Mouse (Mus musculus) myocyte (in vitro differentiated cells): ENCODE results near the gene Adora3. TPM values are rescaled to one million over a fixed set of nuclear protein-coding genes. Genes with fewer than 3 reads are reported as not detected.
A peak's percentile ranks its signal among the peaks of the same experiment; 100 is the strongest.

Experiments used
- H3K27me3 ChIP-seq: one replicate; pipeline ENCODE4 v1.6.1; 2011; ENCODE audit not compliant: control insufficient read depth, insufficient read depth, insufficient read length
- H3K36me3 ChIP-seq: one replicate; pipeline ENCODE4 v1.6.1; 2011; ENCODE audit not compliant: control insufficient read depth, insufficient read depth
- H3K4me2 ChIP-seq: one replicate; pipeline ENCODE4 v1.6.1; 2011; ENCODE audit warnings: low read depth, control low read depth
- H3K4me3 ChIP-seq: one replicate; pipeline ENCODE4 v1.5.1; 2011; ENCODE audit warnings: mild to moderate bottlenecking, control low read depth, moderate library complexity
- H3K79me2 ChIP-seq: one replicate; pipeline ENCODE4 v1.6.1; 2011; ENCODE audit not compliant: control insufficient read depth, insufficient read depth
- H3ac ChIP-seq: one replicate; pipeline ENCODE4 v1.6.1; 2011; ENCODE audit not compliant: control insufficient read depth, insufficient read length
- CEBPB ChIP-seq: IDR thresholded peaks from 2 replicates; pipeline ENCODE4 v1.6.1; 2011; ENCODE audit warnings: mild to moderate bottlenecking, moderate library complexity; ENCODE audit not compliant: poor library complexity, insufficient read depth, severe bottlenecking
- E2F4 ChIP-seq: IDR thresholded peaks from one replicate; pipeline ENCODE4 v1.6.1; 2011; ENCODE audit warnings: mild to moderate bottlenecking, control low read depth, moderate library complexity; ENCODE audit not compliant: insufficient read depth
- MAX ChIP-seq: IDR thresholded peaks from one replicate; pipeline ENCODE4 v1.6.1; 2011; ENCODE audit warnings: low read depth, mild to moderate bottlenecking, control low read depth
- MYOD1 ChIP-seq, 3 experiments: IDR thresholded peaks; one replicate each; pipeline ENCODE4 v1.6.1; 2011; ENCODE audit warnings: control low read depth in 2 of 3, low read depth in 2 of 3, mild to moderate bottlenecking in 2 of 3, moderate library complexity in 1 of 3; ENCODE audit not compliant: insufficient read length in 2 of 3, control insufficient read depth in 1 of 3
- MYOG ChIP-seq, 3 experiments: IDR thresholded peaks; one replicate each; pipeline ENCODE4 v1.6.1; 2011; ENCODE audit warnings: control low read depth in 2 of 3, low read depth in 2 of 3, mild to moderate bottlenecking in 2 of 3; ENCODE audit not compliant: insufficient read length in 2 of 3, control insufficient read depth in 1 of 3, insufficient read depth in 1 of 3
- POLR2A ChIP-seq: IDR thresholded peaks from one replicate; pipeline ENCODE4 v1.6.1; 2011; ENCODE audit warnings: low read depth, mild to moderate bottlenecking, control low read depth, moderate library complexity; ENCODE audit not compliant: insufficient read length
- POLR2AphosphoS2 ChIP-seq: IDR thresholded peaks from one replicate; pipeline ENCODE4 v1.6.1; 2011; ENCODE audit warnings: low read depth, control low read depth; ENCODE audit not compliant: insufficient read length
- REST ChIP-seq: IDR thresholded peaks from one replicate; pipeline ENCODE4 v1.6.1; 2011; ENCODE audit warnings: mild to moderate bottlenecking, control low read depth, moderate library complexity; ENCODE audit not compliant: insufficient read depth, insufficient read length
- SRF ChIP-seq: IDR thresholded peaks from one replicate; pipeline ENCODE4 v1.6.1; 2011; ENCODE audit warnings: low read depth; ENCODE audit not compliant: control insufficient read depth, insufficient read length
- TCF12 ChIP-seq: IDR thresholded peaks from one replicate; pipeline ENCODE4 v1.6.1; 2011; ENCODE audit warnings: mild to moderate bottlenecking, control low read depth; ENCODE audit not compliant: poor library complexity, insufficient read depth, severe bottlenecking
- TCF3 ChIP-seq: IDR thresholded peaks from one replicate; pipeline ENCODE4 v1.6.1; 2011; ENCODE audit warnings: low read depth, control low read depth; ENCODE audit not compliant: insufficient read length
- USF1 ChIP-seq: IDR thresholded peaks from one replicate; pipeline ENCODE4 v1.6.1; 2011; ENCODE audit warnings: low read depth, mild to moderate bottlenecking, control low read depth, moderate library complexity
- polyA plus RNA-seq: library from polyadenylated mRNA; unstranded; fragments of >200 nt; fragmentation: generic; extraction: Trizol; gene quantifications from one replicate; pipeline ENCODE4 v1.2.1, GENCODE M21; 2012; ENCODE audit warnings: missing spikeins

Adora3 gene
- polyA plus RNA-seq, 1 experiment: not detected

- TF ChIP-seq TCF3: no peak
- Histone ChIP-seq H3K4me2 (no peak within 1 kb of the TSS), H3K79me2 (no peaks in the 10 kb centered on the region), H3K27me3 (no peaks in the 10 kb centered on the region), H3ac (no peak within 1 kb of the TSS), H3K4me3 (no peak within 1 kb of the TSS), H3K36me3 (peaks cover under 1% of the 10 kb centered on the region)
These were observed 61.8 kb downstream of the Adora3 start, which contains the start of gene I830077J02Rik for GRCm38 (mm10) chr3:105932240-105933071. Gene I830077J02Rik (minus strand): TSS chr3:105932664.

GRCm38 (mm10) chr3:105933926-105934325 is 63.3 kb downstream of the Adora3 start:
- TF ChIP-seq MYOG (IDR thresholded peaks at IDR 0.05; ENCODE audit: control insufficient read depth in 1 of 3, insufficient read depth in 1 of 3, insufficient read length in 2 of 3, low read depth in 2 of 3): no peak
- no peak for TF ChIP-seq USF1
- H3K4me3 ChIP-seq: no peak overlapping the region
- H3K36me3 ChIP-seq: peaks cover 6% of the 10 kb centered on the region
- no peak overlapping the region for H3K4me2 ChIP-seq
- H3K27me3 ChIP-seq: no peaks in the 10 kb centered on the region
- H3K79me2 ChIP-seq: no peaks in the 10 kb centered on the region
- H3ac ChIP-seq: no peak overlapping the region

- no peak for TF ChIP-seq CEBPB
- no peak for TF ChIP-seq REST
- no peak for TF ChIP-seq MYOG (IDR thresholded peaks at IDR 0.05; ENCODE audit: control insufficient read depth in 1 of 3, insufficient read depth in 1 of 3, insufficient read length in 2 of 3, low read depth in 2 of 3)
- no peak for TF ChIP-seq POLR2A
- TF ChIP-seq TCF12: no peak
- no peak for TF ChIP-seq TCF3
- Histone ChIP-seq H3K4me2 (no peak overlapping the region), H3K36me3 (peaks cover 6% of the 10 kb centered on the region), H3K27me3 (no peaks in the 10 kb centered on the region), H3K4me3 (no peak overlapping the region), H3K79me2 (no peaks in the 10 kb centered on the region), H3ac (no peak overlapping the region)
These were observed 64.4 kb downstream of the Adora3 start for GRCm38 (mm10) chr3:105935033-105935432.

- Histone ChIP-seq H3K4me3 (no peak overlapping the region), H3K4me2 (no peak overlapping the region), H3K79me2 (no peaks in the 10 kb centered on the region), H3K27me3 (no peaks in the 10 kb centered on the region), H3ac (no peak overlapping the region), H3K36me3 (peaks cover 10% of the 10 kb centered on the region)
- no peak for TF ChIP-seq TCF3
- no peak for TF ChIP-seq REST
- no peak for TF ChIP-seq MAX
- TF ChIP-seq POLR2A: no peak
- TF ChIP-seq USF1: no peak
- no peak for TF ChIP-seq SRF
- no peak for TF ChIP-seq CEBPB
- no peak for TF ChIP-seq MYOD1 (IDR thresholded peaks at IDR 0.05; ENCODE audit: control insufficient read depth in 1 of 3, insufficient read length in 2 of 3, low read depth in 2 of 3)
- TF ChIP-seq E2F4: no peak
- no peak for TF ChIP-seq POLR2AphosphoS2
- no peak for TF ChIP-seq MYOG (IDR thresholded peaks at IDR 0.05; ENCODE audit: control insufficient read depth in 1 of 3, insufficient read depth in 1 of 3, insufficient read length in 2 of 3, low read depth in 2 of 3)
- TF ChIP-seq TCF12: no peak
These were observed 65.5 kb downstream of the Adora3 start for GRCm38 (mm10) chr3:105936111-105936510.

GRCm38 (mm10) chr3:105951348-105951747 is 80.7 kb downstream of the Adora3 start:
- TF ChIP-seq MYOD1 (IDR thresholded peaks at IDR 0.05; ENCODE audit: control insufficient read depth in 1 of 3, insufficient read length in 2 of 3, low read depth in 2 of 3): no peak
- H3K4me2 ChIP-seq: no peak overlapping the region
- H3ac ChIP-seq: no peak overlapping the region
- peaks cover 81% of the 10 kb centered on the region for H3K79me2 ChIP-seq
- peaks cover 84% of the 10 kb centered on the region for H3K36me3 ChIP-seq
- no peak overlapping the region for H3K4me3 ChIP-seq
- H3K27me3 ChIP-seq: no peaks in the 10 kb centered on the region

GRCm38 (mm10) chr3:105957235-105957634 is 86.6 kb downstream of the Adora3 start:
- Histone ChIP-seq H3K4me2 (peak overlapping the region; percentile 85), H3K27me3 (no peaks in the 10 kb centered on the region), H3K4me3 (peak overlapping the region; percentile 63)

More at GRCm38 (mm10) chr3:105957235-105957634, 86.6 kb downstream of the Adora3 start:
- no peak for TF ChIP-seq SRF
- no peak for TF ChIP-seq MYOD1 (IDR thresholded peaks at IDR 0.05; ENCODE audit: control insufficient read depth in 1 of 3, insufficient read length in 2 of 3, low read depth in 2 of 3)
- TF ChIP-seq MAX: no peak
- peaks cover 44% of the 10 kb centered on the region for H3K36me3 ChIP-seq
- no peak overlapping the region for H3ac ChIP-seq
- H3K79me2 ChIP-seq: peaks cover 95% of the 10 kb centered on the region
